Mouse (Mus musculus): ENCODE measurements around the gene Fam214b.

Gene Fam214b

GRCm38 (mm10) chr4:43059697-43060096 lies 13.7 kb upstream of the Fam214b start:
- TF ChIP-seq POU5F1 (IDR thresholded peaks at IDR 0.05; ENCODE audit: borderline replicate concordance, low read length) (no peak), NANOG (IDR thresholded peaks at IDR 0.05; ENCODE audit: borderline replicate concordance, low read length) (no peak), CTCF (conservative IDR thresholded peaks at IDR 0.05; ENCODE audit: low read length) (no peak)
- Histone ChIP-seq H3K4me1 (replicated peaks; ENCODE audit: low read depth, low read length) (peaks cover 17% of the 10 kb centered on the region), H3K9me3 (ENCODE audit: low read length) (no peaks in the 10 kb centered on the region), H3K36me3 (ENCODE audit: insufficient read depth, low read length) (no peaks in the 10 kb centered on the region), H3K4me3 (replicated peaks; ENCODE audit: low read length) (peak overlapping the region; percentile 94), H3K27me3 (ENCODE audit: insufficient read depth, low read length) (peaks cover 32% of the 10 kb centered on the region)

GRCm38 (mm10) chr4:43058753-43059654 lies 13.0 kb upstream of the Fam214b start, which contains the start of gene Unc13b:
TSS of gene Unc13b (plus strand) at chr4:43058953.
- peaks cover 32% of the 10 kb centered on the region for H3K27me3 ChIP-seq (ENCODE audit: insufficient read depth, low read length)

GRCm38 (mm10) chr4:43058392-43058752 lies 12.4 kb upstream of the Fam214b start:
- TF ChIP-seq CTCF (conservative IDR thresholded peaks at IDR 0.05; ENCODE audit: low read length) (no peak), NANOG (IDR thresholded peaks at IDR 0.05; ENCODE audit: borderline replicate concordance, low read length) (no peak), POU5F1 (IDR thresholded peaks at IDR 0.05; ENCODE audit: borderline replicate concordance, low read length) (no peak)

More at GRCm38 (mm10) chr4:43058753-43059654, 13.0 kb upstream of the Fam214b start, which contains the start of gene Unc13b:
- Histone ChIP-seq H3K9me3 (ENCODE audit: low read length) (no peaks in the 10 kb centered on the region), H3K4me1 (replicated peaks; ENCODE audit: low read depth, low read length) (peaks cover 17% of the 10 kb centered on the region), H3K36me3 (ENCODE audit: insufficient read depth, low read length) (no peaks in the 10 kb centered on the region), H3K4me3 (replicated peaks; ENCODE audit: low read length) (peak within 1 kb of the TSS; percentile 94)
- TF ChIP-seq POU5F1 (IDR thresholded peaks at IDR 0.05; ENCODE audit: borderline replicate concordance, low read length) (no peak), CTCF (conservative IDR thresholded peaks at IDR 0.05; ENCODE audit: low read length) (no peak), NANOG (IDR thresholded peaks at IDR 0.05; ENCODE audit: borderline replicate concordance, low read length) (no peak)

GRCm38 (mm10) chr4:43057654-43058053 lies 11.6 kb upstream of the Fam214b start:
- no peak overlapping the region for H3K4me3 ChIP-seq (replicated peaks; ENCODE audit: low read length)
- no peaks in the 10 kb centered on the region for H3K36me3 ChIP-seq (ENCODE audit: insufficient read depth, low read length)

More at GRCm38 (mm10) chr4:43058392-43058752, 12.4 kb upstream of the Fam214b start:
- Histone ChIP-seq H3K4me3 (replicated peaks; ENCODE audit: low read length) (peak overlapping the region; percentile 94), H3K9me3 (ENCODE audit: low read length) (no peaks in the 10 kb centered on the region), H3K36me3 (ENCODE audit: insufficient read depth, low read length) (no peaks in the 10 kb centered on the region), H3K4me1 (replicated peaks; ENCODE audit: low read depth, low read length) (peaks cover 13% of the 10 kb centered on the region), H3K27me3 (ENCODE audit: insufficient read depth, low read length) (peaks cover 32% of the 10 kb centered on the region)

GRCm38 (mm10) chr4:43052627-43053026 lies 6.6 kb upstream of the Fam214b start:
- Histone ChIP-seq H3K4me1 (replicated peaks; ENCODE audit: low read depth, low read length) (peaks cover 9% of the 10 kb centered on the region), H3K4me3 (replicated peaks; ENCODE audit: low read length) (peak overlapping the region; percentile 23; the same call in 1 of the 2 replicates), H3K9me3 (ENCODE audit: low read length) (no peaks in the 10 kb centered on the region), H3K36me3 (ENCODE audit: insufficient read depth, low read length) (no peaks in the 10 kb centered on the region), H3K27me3 (ENCODE audit: insufficient read depth, low read length) (peaks cover 4% of the 10 kb centered on the region)
- no peak for TF ChIP-seq POU5F1 (IDR thresholded peaks at IDR 0.05; ENCODE audit: borderline replicate concordance, low read length)
- TF ChIP-seq CTCF (conservative IDR thresholded peaks at IDR 0.05; ENCODE audit: low read length): peak; percentile 56
- TF ChIP-seq NANOG (IDR thresholded peaks at IDR 0.05; ENCODE audit: borderline replicate concordance, low read length): no peak

More at GRCm38 (mm10) chr4:43057654-43058053, 11.6 kb upstream of the Fam214b start:
- TF ChIP-seq NANOG (IDR thresholded peaks at IDR 0.05; ENCODE audit: borderline replicate concordance, low read length) (no peak), POU5F1 (IDR thresholded peaks at IDR 0.05; ENCODE audit: borderline replicate concordance, low read length) (no peak), CTCF (conservative IDR thresholded peaks at IDR 0.05; ENCODE audit: low read length) (no peak)
- Histone ChIP-seq H3K9me3 (ENCODE audit: low read length) (no peaks in the 10 kb centered on the region), H3K27me3 (ENCODE audit: insufficient read depth, low read length) (peaks cover 32% of the 10 kb centered on the region), H3K4me1 (replicated peaks; ENCODE audit: low read depth, low read length) (peaks cover 12% of the 10 kb centered on the region)

- peaks cover 40% of the 10 kb centered on the region for H3K4me1 ChIP-seq (replicated peaks; ENCODE audit: low read depth, low read length)
- H3K36me3 ChIP-seq (ENCODE audit: insufficient read depth, low read length): no peaks in the 10 kb centered on the region
- no peak overlapping the region for H3K4me3 ChIP-seq (replicated peaks; ENCODE audit: low read length)
- H3K9me3 ChIP-seq (ENCODE audit: low read length): no peaks in the 10 kb centered on the region
- TF ChIP-seq NANOG (IDR thresholded peaks at IDR 0.05; ENCODE audit: borderline replicate concordance, low read length): no peak
- peak; percentile 90 for TF ChIP-seq CTCF (conservative IDR thresholded peaks at IDR 0.05; ENCODE audit: low read length)
- 0 out of 2 replicates have a peak, but pooled peaks cover 2% of the 10 kb centered on the region for H3K27me3 ChIP-seq (ENCODE audit: insufficient read depth, low read length)
Observed at GRCm38 (mm10) chr4:43047231-43047630, 1.2 kb upstream of the Fam214b start.

- Histone ChIP-seq H3K9me3 (ENCODE audit: low read length) (no peaks in the 10 kb centered on the region), H3K4me3 (replicated peaks; ENCODE audit: low read length) (peak overlapping the region; percentile 86; the same call in 1 of the 2 replicates), H3K4me1 (replicated peaks; ENCODE audit: low read depth, low read length) (peaks cover 35% of the 10 kb centered on the region), H3K27me3 (ENCODE audit: insufficient read depth, low read length) (0 out of 2 replicates have a peak, but pooled peaks cover 2% of the 10 kb centered on the region), H3K36me3 (ENCODE audit: insufficient read depth, low read length) (no peaks in the 10 kb centered on the region)
- no peak for TF ChIP-seq NANOG (IDR thresholded peaks at IDR 0.05; ENCODE audit: borderline replicate concordance, low read length)
- no peak for TF ChIP-seq POU5F1 (IDR thresholded peaks at IDR 0.05; ENCODE audit: borderline replicate concordance, low read length)
- TF ChIP-seq CTCF (conservative IDR thresholded peaks at IDR 0.05; ENCODE audit: low read length): no peak
Observed at GRCm38 (mm10) chr4:43046607-43047006, 587 bp upstream of the Fam214b start.

- no peak for TF ChIP-seq CTCF (conservative IDR thresholded peaks at IDR 0.05; ENCODE audit: low read length)
- Histone ChIP-seq H3K4me3 (replicated peaks; ENCODE audit: low read length) (peak overlapping the region; percentile 86), H3K27me3 (ENCODE audit: insufficient read depth, low read length) (0 out of 2 replicates have a peak, but pooled peaks cover 2% of the 10 kb centered on the region), H3K9me3 (ENCODE audit: low read length) (no peaks in the 10 kb centered on the region), H3K4me1 (replicated peaks; ENCODE audit: low read depth, low read length) (peaks cover 45% of the 10 kb centered on the region), H3K36me3 (ENCODE audit: insufficient read depth, low read length) (no peaks in the 10 kb centered on the region)
Observed at GRCm38 (mm10) chr4:43045285-43045658, 748 bp downstream of the Fam214b start.
